Mouse (Mus musculus) c-Kit-positive CD71-positive TER-119-negative erythroid progenitor cells, embryonic 14.5 days (primary cell): Measurements from ENCODE around the gene Mfsd6l.

ENCODE experiments used
- DNase-seq: peaks from one replicate; pipeline ENCODE4 v3.0.0-alpha.2; 2013; ENCODE audit warnings: low read depth

Gene Mfsd6l

DNA sequence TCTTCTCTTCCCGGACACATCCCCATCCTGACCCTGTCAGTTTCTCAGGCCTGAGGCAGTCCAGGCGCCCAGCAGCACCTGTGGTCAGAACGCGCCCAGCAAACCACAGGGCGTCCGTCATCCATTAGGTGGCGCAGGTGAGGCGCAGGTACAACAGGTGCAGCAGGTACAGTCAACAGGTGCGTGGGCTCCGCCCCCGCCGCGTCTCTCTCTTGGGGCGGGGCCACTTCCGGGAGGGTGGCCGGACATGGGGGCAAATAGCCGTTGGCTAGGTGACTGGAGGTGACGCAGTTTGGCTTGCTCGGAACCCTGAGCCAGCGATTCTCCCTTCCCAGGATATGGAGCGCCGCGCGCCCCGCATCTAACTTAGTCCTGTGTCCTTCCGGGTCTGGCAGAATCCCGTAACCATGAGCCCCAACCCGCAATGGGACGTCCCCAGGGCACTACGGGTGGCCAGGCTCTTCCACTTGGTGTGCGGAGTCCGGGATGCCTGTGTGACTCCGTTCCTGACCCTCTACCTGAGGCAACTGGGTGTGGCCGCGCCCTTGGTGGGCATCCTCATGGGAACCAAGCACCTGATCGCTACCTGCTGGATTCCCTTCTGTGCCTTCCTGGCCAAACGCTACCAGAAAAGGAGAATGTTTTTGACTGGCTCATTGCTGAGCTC, at the start of gene Mfsd6l:
TSS of gene Mfsd6l (plus strand) at position 269 of the 667 bp plus-strand sequence.
- no peak for DNase-seq

DNA sequence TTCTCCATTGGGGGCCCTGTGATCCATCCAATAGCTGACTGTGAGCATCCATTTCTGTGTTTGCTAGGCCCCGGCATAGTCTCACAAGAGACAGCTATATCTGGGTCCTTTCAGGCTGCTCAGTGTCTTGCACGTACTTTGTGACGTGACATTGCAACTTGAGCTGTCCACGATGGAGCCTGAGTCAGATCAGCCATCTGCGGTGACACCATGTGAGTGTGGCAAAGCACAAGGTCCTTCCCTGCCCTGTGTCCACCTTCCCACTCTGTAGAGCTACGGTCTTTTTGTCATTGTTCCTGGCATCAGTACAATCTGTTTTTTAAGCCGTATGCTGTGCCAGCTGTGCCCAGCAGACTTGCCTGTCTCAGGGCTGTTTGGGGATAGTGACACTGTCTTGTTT, 48.7 kb upstream of the Mfsd6l start:
- no peak for DNase-seq

DNA sequence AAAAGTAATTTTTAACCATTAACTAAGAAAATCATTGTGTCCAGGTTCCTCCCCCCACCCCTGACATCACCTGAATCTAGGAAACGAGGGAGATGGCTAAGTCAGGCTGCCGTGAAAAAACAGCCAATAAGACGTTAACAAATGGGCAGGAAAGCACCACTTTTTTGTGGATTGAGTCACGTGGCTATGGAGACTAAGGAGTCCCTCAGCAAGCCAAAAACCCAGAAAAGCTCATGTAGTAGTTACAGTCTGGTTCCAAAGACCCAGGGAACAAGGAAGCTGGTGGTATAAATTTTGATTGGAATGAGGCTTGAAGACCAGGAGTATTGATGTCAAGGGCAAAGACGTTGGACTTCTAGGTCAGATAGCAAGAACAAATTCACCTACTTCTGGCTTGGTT, 47.4 kb upstream of the Mfsd6l start:
- no peak for DNase-seq

DNA sequence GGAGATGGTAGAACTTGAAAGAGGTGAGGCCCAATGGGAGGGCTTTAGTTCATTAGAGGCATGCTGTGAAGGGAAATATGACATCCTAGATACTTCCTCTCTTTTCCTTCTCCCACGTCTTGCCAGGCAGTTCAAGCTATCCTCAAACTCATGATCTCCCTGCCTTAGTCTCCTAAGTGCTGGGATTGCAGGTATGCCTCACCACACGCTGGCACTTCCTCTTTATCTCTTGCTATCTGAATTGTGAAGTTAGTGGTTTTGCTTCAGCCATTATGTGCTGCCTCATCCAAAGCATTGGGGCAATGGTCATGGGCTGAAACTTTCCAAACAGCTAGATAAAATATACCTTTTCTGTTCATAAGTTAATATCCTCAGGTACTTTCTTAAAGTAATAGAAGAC, 46.8 kb upstream of the Mfsd6l start:
- no peak for DNase-seq

DNA sequence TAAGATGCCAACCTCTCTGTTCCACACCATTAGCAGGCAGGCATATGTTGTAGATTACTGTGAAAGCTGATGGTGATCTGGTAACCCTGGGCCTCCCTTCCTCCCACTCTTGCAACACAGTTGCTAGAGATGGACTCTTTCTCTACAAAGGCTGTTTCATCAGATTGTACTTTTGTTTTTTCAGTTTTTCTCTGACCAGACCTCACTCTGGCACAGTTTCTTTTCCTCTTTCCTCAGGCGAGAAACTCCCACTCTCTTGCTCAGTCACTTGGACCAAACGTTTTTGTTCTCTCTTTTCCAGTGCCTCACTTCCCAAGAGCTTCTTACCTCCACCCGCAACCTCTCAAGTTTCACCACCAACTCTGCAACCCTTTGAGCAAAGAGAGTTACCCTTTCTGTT, 42.0 kb upstream of the Mfsd6l start:
- no peak for DNase-seq

DNA sequence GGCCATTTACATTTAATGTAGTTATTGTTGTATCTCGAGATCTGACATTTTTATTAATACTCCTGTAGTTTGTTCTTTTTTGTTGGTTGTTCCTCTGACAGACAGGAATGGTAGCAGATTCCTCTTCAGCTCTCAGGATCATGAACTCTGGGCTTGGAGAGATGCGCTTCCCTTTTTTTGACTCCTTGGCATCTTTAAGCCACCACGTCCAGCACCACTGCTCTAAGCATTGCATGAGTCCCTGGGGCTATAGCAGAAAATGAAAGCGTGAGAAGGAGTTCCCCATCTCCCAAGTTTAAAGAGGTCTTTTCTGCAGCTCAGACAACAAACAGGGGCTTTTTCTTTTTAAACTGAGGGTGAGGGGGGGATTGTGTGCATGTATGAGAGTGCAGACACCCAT, 36.6 kb upstream of the Mfsd6l start:
- DNase-seq: no peak

DNA sequence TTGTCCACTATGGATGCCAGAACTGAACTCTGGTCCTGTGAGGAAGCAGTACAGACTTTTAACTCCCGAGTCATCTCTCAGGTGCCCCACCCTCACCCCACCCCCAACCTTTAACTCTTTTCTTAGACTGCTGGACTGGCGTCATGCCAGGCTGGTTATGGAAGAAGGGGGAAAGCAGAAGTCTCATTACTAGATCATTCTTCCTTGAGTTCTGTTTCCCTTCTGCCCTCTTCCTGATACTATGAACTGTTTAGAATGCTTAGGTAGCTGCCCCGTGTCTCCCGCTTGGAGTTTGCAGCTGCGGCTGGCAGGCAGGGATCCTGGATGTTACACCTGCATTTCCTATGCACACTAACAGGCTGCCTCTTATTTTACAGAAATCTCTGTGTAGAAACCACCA, 36.2 kb upstream of the Mfsd6l start:
- no peak for DNase-seq

DNA sequence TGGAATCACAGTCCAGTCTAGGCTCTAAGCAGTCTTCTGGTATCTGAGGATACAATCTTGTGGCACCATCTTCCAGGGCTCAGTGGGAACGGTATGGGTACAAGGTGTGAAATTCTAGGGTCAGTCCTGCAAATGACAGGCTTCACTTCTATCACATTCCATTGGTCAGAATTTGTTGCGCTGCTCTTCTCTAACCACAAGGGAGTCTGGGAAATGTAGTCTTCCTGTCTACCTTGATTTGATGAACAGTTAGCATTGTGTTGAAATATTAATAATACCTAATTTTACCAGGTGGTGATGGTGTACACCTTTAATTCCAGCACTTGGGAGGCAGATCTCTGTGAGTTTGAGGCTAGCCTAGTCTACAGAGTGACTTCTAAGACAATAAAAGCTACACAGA, 35.5 kb upstream of the Mfsd6l start:
- no peak for DNase-seq

DNA sequence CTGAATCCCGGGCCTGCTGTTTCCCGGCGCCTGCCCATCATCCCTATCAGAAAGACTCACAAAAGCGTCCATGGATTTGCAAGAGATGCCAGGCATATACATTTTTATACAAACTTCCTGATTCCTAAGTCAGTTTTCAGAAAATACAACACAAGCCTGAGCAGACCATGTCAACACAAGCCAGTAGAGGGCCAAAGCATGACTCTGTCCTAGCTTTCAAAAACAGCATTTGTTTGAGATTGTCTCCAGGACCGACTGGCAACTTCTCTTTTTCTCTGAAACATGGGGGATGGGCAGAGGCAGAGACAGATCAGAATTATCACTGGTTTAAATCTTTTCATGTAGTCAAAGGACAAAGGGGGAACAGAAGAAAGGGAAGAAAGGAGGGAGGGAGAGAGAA, 34.6 kb upstream of the Mfsd6l start:
- no peak for DNase-seq

DNA sequence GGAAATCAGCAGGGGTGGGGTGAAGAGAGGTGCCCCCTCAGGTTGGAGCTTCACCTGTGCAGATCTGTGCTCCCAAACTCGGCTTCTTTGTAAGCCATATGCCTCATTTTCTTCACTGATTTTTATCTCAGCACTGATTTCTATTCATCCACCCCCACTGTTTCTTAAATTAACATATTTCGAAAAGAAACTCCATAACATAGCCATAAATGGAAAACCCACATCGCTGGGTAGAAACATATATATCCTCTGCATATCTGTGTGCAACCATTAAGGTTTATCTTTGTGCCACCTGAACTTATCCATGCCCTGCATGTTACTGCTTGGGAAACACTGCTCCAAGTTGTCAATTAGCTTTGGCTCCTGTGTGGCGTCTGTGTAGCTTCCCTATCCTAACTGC, 29.5 kb upstream of the Mfsd6l start:
- no peak for DNase-seq

DNA sequence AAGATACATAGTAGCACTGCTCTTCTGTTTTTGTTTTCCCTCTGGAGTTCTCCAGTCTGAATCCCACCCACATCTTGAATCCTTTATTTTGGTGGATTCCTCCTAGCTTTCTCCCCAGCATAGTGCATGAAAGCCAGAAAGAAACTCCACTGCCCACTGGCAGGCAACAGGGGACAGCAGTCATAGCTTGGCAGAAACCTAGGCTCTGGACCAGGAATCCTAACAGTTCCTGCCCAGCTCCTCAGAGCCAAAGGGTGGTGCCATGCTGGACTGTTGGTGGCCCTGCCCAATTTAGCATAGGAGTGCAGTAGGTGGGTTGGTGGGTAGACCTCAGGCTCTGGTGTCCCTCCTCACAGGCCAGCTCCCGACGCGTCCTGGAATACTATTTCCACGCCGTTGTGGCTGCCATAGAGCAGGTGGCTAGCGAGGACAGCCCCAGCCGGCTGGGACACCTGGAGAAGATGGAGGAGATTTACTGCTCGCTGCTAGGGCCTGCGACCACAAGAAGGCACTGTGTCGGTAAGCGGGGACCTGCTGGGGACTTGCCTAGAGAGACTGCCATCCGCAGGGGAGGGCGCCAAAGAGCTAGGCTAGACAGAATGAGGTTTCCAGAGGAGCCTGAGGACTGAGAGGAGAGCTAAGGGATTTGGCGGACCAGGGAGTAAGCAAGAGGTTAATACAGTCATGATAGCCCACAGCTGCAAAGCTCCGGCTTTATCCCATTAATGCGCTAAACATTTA, 24.8 kb upstream of the Mfsd6l start:
- DNase-seq: no peak

DNA sequence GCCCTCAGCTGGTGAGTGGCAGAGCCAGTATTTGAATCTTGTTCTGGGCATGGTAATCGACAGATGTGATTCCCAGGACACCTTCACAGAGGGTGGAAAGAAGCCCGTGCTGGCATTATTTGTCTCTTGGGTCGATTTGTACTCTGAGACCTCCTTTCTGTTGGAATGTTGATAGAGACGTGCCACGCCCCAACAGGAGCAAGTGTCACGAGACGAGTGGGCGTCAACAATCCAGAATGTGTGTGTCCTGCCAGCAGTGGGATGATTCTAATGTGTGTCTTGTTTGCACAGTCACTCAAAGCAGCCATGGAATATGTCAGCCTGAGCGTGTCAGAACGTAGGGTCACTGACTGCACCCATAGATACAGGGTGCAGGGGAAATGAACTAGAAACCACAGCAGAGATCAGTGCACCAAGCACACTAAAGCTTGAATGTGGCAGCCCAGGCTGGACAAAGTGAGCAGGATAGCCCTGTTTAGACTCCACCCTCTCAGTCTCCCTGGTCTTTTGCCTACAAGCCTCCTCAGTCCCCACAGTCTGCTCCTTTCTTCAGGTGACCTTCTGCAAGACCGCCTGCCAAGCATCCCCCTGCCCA, 23.9 kb upstream of the Mfsd6l start:
- DNase-seq: no peak

DNA sequence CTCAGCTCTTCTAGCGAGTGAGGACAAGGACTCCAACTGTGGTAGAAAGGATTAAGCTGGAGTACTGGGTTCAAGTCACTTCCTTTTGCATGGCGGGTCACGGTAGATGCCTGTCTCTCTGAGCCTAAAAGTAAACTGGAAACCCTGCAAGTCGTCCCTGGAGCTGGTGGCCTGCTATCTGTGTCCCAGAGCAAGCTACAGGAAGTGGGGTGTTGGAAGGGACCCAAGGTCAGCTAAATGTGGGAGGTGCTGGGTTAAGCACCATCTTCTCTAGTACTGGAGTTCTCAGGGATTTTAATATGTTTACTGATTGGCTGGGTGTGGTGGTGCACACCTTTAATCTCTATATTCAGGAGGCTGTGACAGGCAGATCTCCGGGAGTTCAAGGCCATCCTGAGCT, 23.2 kb upstream of the Mfsd6l start:
- DNase-seq: no peak

DNA sequence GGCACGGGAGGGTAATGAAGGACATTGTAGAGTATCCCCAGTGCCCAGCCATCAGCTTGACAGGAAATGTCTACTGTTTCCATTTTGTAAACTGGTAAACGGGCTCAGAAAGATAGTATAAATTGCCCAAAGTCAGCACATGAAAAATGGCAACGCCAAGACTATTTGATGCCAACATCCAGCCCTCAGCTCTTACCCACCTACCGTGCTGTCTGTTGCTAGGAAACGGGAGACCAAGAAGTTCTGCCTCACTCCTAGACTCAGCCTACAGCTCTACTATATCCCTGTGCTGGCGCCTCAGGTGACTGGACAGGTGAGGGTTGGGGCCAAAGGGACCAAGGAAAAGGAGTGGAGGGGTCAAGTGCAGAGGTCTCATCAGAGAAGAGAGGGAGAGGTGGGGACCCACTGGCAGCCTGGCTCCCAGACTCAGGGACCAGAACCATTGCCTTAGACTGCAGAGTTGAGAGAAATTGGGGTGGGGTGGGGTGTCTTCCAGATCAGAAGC, 22.0 kb upstream of the Mfsd6l start:
- DNase-seq: no peak

DNA sequence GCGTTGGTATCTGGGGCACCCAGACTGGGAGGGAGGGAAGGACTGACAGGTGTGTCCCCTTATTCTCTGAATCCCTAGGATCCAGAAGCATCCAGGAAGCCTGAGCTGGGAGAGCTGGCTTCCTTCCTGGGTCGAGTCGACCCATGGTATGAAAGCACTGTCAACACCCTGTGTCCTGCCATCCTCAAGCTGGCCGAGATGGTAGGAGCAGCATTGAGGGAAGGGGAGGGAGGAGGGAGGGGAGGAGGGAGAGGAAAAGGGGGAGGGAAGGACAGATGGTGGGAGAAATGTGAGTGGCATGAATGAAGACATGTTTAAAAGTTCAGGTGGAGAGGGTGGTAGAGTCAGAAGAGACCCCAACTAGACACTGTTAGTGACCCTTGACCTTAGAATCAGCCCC, 20.0 kb upstream of the Mfsd6l start:
- no peak for DNase-seq

DNA sequence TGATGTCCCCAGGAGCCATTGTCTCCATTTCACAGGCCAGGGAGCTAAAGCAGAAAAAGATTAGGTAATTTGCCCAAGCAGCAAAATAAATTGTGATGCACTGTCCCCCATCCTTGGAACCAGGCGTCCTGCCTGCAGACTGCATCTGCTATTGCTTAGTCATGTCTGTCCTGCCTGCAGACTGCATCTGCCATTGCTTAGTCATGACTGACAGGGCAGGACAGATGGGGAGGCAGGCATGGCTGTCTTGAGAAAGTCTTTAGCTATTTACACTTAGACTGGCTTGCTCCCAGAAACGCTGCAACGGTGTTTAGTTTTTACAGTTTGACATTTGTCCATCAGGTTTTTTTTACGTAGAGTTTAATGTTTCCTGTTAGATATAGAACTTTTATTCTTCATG, 19.5 kb upstream of the Mfsd6l start:
- DNase-seq: no peak

DNA sequence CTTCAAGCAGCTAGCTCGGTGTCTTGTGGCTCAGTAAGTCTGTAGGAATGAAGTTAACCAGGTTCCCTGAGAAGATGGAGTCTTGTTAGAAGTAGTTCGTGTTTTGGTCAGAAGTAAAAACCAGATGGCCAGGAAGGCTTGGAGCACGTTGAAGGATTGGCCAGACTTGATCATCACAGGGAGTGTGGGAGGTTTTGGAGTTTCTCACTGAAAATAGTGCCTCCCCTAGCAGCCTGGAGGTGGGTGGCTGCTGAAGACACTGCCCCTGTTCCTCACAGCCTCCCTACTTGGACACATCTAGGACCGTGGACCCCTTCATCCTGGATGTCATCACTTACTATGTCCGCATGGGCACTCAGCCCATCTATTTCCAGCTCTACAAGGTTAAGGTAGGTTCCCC, 16.4 kb upstream of the Mfsd6l start:
- no peak for DNase-seq

DNA sequence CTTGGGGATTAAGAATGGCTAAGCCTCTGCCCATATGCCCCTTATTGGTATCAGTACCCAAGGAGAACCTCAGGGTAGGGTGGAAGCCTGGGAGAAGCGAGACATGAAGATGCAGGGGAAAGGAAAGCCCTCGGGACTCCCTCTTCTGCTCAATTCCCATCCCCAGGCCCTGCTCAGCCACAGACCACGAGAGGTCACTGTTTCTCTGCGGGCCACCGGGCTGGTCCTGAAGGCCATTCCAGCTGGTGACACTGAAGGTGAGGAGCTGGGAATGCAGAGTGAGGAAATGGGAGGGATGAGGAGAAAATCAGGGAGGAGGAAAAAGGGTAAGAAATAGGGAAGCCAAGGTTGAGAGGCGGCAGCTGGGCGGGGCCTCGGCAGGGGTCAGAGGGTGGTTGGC, 11.4 kb upstream of the Mfsd6l start:
- DNase-seq: no peak

DNA sequence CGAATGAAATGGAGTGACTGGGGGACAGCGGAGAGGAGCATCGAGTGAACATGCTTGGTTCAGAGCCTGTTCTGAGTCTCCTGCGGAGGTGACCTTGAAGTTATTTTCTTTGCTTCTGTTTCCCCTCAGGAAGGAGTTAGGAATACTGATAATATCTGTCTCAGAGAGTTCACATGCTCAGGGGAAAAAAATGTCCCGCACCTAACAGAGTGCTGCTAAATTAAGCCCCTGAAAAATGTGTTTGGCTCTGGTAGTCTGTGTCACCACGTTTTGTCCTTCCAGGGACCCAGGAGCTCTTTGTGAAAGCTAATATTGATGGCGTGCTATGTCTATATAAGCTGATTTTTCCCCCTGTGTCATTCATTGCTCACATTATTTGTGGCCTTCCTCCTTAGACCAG, 10.8 kb upstream of the Mfsd6l start:
- no peak for DNase-seq

DNA sequence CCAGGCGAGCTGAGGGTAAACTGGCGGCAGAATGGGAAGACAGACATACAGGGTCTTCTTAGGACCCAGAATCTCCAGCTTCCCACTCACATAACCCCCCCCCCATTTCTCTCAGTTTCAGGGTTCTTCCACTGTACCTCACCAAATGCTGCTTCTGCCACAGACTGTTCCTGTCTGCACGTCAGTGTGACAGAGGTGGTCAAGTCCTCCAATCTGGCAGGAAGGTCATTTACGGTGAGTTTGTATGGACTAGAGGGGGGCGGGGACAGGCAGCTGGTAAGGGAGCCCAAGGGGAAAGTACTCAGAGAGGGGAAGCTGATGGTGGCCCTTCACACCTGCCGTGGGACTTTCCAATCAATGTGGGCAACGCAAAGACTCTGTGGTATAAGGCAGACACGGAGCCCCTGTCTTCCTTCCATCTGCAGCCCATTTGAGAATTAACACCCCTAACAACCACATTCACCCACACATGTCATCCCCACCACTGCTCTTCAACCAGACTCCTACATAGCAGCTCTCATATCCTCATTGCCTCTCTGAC, 10.2 kb upstream of the Mfsd6l start:
- no peak for DNase-seq

DNA sequence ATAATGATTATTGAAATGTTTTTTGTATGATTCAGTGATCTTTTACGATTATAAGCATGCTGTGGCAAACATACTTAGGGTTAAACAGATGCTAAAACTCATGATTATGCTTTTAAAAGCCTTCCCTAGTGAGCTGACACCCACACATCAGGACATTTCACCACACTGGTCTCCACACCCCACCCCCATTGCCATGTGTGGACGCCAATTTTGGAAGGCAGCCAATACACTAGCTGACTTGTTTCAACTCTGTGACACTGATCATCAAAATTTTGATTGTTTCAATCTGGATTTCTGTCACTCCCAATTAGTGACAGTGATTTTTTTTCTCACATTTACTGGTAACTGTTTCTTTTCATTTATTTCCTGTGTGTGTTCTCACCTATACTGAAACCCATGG, 8.5 kb upstream of the Mfsd6l start:
- no peak for DNase-seq

DNA sequence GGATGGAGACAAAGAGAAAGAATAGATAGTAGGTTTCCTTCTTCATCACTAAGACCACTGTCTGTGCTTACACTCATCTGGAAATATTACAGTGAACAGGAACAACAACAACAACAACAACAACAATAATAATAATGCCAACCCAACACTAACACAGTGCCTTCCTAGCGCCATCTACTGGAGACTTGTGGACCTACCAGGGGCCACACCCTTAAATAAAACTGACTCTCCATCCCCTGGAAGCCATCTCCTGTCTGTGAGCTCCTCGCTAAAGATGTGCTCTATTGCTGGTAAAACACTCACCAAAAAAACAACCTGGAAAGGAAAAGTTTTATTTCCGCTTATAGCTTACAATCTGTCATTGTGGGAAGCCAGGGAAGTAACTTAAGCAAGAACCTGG, 6.4 kb upstream of the Mfsd6l start:
- peak; percentile 20 for DNase-seq

DNA sequence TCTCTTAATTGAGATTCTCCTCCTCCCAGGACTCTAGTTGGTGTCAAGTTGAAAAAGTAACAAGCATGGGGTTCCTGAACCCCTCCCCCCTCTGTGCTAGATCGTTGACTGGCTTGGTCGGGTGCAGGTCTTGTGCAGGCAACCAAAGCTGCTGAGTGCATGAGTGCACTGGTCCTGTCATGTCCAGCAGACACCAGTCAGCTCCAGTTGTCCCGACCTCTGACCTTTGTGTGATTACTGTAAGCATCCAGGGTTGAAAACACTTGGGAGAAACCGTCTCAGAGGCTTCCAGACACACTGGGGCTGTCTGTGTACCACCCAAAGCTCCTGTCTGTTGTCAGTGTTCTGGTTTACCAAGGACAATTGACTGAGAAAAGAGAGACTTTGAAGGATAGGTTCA, 5.6 kb upstream of the Mfsd6l start:
- no peak for DNase-seq
